Mouse (Mus musculus) subcutaneous adipose tissue, adult 2 months (tissue): Measurements from ENCODE around the gene Zfp668. TPM values are rescaled to one million over a fixed set of nuclear protein-coding genes. Genes with fewer than 3 reads are reported as not detected.

Source experiments
- polyA plus RNA-seq: library from polyadenylated mRNA; depleted of rRNA; stranded (reverse); fragments of >200 nt; gene quantifications from 2 replicates; pipeline ENCODE4 v1.2.3, GENCODE M21; 2012; ENCODE audit warnings: low replicate concordance; rRNA removed

The Zfp668 gene
- 4.4 and 8.0 TPM in 2 replicates for polyA plus RNA-seq

DNA sequence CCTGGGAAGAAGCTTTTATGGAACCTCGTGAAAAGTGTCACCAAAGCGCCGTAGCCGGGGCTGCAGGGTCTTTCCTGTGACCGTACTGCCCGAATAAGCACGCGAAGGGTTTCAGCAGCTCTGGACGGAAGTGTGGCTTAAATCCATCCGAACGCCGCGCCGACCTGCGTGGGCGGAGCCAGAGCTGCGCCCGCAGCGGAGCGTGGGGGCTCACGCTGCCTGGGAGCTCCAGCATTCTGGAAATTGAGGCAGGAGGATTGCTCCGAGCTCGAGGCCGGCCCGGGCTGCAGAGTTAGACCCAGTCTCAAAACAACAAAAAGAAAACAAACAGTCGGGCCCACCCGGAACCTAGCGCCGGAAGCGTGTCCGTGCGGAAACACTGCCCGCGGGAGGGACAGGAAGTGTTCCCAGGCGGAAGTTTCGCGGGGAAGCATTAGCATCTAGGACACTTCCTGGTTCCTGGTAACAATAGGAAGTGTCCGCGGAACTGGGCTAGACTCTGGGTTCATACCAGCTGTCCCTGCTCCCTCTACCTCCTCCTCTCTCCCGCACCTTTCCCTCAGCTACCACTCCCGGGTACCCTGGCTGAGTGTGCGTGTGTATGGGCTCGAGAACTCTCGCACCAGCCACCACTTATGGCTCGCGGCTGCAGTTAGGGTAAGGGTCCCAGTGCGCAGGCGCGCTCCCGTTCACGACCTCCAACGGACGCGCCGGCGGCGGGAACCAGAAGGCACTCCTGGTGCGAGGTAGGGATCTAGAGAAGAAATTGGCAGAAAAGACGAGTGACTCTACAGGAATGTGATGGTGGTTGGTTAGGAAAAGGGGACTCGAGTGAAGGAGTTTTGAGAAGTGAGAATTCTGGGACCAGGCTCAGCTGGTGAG lies at the start of gene Zfp668:
Gene Zfp668, minus strand, starts transcription at position 362 of the 882 bp plus-strand sequence.

DNA sequence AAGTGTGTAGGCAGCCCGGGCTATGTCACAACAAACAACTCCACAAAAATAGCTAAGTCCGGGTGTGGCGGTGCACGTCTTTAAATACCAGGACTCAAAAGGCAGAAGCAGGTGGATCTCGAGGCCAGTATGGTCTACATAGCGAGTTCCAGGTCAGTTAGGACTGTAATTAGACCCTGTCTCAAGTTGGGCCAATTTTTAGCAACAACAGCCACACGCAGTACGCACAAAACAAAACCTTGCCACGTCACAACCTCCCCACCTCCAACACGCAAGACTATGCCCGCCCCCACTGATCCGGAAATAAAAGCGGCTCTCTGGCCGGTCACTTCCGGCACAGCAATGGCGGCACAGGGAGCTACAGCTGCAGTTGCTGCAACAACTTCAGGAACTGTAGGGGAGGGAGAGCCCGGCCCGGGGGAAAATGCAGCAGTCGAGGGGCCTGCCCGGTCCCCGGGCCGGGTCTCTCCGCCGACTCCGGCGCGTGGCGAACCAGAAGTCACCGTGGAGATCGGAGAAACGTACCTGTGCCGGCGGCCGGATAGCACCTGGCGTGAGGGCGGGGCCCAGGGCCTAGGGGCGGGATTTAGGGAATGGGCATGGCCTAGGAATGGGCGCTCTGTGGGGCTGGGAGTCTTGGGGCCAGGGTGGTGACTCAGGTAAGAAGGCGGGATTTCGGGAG lies 35.7 kb upstream of the Zfp668 start, which contains the start of gene Kat8:
Gene Kat8, plus strand, starts transcription at position 327 of the 682 bp plus-strand sequence.

DNA sequence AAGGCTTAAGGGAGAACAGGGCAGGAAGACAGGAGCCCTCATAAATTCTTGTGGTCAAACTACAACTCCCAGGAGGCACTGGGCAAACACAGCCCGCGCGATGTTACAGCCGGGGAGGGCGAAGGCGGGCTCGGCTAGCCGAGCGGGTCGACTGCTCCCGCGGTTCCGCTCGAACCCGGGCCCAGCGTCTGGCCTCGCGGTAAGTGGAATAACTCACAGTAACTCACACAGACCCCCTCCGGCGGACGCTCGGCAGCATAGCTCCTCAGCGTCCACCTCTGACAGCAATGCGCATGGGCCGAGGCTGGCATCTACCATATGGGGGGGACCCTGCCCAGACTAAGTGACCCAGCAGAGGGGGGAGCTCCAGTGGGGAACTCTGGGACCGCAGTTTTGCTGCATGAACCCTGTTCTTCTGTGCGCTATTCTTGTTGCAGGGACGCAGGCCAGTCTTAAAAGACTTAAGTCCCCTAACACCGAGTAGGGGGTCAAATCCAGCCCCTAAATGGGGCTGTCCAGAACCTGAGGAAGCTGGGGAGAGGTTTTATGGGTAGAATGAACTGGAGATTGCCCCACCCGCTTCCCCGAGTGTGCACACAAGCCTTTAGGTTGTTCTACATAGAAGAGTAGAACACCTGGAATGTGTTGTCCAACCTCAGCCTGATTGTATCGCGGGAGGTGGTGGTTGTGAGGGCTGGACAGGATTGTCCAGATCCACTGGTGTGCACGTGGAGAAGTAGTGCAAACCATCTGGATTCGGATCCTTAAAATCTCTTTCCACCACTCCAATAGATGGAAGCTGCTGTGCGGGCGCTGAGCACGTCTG lies 27.6 kb upstream of the Zfp668 start, which contains the start of gene Bckdk:
Gene Bckdk, plus strand, starts transcription at position 112 of the 826 bp plus-strand sequence.

DNA sequence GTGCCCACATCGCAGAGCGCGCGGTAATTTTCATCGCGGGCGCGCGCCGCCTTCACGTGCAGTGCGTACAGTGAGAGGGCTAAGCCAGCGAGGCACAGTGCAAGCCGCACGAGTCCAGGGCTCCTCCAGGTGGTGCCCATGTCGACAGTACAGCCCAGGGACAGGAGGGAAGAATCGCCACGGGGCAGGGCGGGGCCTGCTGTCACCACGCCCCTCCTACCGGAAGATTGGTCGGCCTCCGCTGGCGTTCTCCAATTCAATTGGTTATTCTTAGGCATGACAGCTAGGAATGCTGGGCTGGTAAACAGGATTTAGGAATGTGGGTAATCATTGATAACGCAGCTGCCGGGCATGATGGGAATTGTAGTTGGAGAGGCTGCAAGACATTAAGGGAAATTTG lies 18.8 kb upstream of the Zfp668 start, which contains the start of the genes Gm21974 and Vkorc1:
Gene Gm21974, minus strand, starts transcription at position 13 of the 400 bp plus-strand sequence.
Gene Vkorc1, minus strand, starts transcription at position 176 of the 400 bp plus-strand sequence.

DNA sequence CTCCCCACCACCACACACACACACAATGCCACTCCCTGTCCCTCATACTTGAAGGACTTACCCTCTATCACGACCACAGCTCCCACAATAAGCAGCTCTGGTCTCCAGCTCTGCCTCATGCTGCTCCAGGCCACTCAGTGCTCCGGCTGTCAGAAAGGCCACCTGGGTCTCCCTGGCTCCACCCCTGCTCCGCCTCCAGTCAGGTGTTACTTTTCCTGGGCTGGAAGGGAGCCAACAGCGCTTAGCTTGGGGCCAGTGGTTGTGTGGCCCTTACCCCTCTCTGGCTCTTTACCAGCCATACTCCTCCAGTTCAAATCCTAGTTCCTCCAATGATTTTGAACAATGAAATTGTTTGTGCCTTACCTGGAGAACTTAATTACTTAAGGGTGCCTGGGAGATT lies 14.2 kb upstream of the Zfp668 start, which contains the start of gene Prss53:
Gene Prss53, minus strand, starts transcription at position 173 of the 400 bp plus-strand sequence.

DNA sequence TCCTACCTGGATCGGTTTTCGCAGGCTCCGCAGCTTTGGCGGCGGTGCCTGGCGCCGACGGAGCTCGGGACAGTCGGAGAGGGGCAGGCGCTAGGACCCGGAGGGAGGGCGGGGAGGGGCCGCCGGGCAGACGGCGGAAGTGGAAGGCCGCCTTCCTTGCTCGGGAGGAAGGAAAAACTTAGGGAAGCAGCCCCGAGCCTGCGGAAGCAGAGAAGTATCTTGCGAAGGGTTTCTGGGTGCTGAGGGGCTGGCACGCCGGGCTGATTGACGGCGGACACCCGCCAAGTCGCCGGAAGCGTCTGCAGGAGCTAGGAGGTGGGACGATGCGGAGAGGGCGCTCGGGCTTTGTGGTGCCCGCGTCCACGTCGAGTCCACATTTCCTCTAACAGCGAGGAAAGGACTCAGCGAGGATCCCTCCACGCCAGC lies 574 bp downstream of the Zfp668 start, which contains the start of gene Zfp646:
Gene Zfp646, plus strand, starts transcription at position 181 of the 426 bp plus-strand sequence.

DNA sequence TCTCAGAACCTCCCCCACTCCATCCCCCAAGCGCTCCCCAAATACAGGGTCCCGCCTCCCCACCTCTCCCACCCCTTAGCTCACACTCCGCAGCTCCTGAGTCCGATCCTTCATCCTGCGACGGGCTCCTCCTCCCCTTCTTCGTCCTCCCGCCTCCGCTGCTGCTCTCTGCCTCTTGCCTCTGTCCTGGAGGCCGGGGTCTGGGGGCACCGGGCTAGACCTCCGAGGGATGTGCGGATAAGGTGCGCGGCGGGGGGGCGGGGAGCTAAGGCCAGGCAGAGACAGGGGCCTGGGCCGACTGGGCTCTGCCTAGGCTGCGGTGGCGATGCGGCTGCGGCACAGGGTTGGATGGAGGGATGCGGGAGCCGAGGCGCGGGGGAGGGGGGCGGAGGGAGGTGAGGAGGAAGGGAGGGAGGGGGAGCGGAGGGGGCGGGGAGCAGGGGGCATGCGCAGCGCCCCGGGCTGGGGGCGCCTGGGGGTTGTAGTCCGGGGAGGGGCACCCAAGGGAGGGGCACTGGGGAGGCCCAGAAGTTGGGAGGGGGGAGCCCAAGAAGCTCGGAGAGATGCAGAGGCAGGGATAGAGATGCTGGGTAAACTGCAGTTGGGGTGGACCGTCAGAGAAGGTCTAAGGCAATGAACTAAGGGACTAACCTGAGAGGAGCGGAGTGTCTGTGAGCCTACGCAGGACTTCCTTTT lies 52.3 kb downstream of the Zfp668 start, which contains the start of the genes Stx4a and Stx1b:
Gene Stx4a, plus strand, starts transcription at position 119 of the 696 bp plus-strand sequence.
Gene Stx1b, minus strand, starts transcription at position 374 of the 696 bp plus-strand sequence.

Other genes with a start within 250 kb of the Zfp668 start
- gene Bcl7c, start 167.9 kb downstream of the Zfp668 start, polyA plus RNA-seq: 15.7 and 47.8 TPM in 2 replicates
- gene Ctf1, start 164.1 kb downstream of the Zfp668 start, polyA plus RNA-seq: 7.2 and 19.4 TPM in 2 replicates
- gene Ctf2, start 144.7 kb downstream of the Zfp668 start, polyA plus RNA-seq: 0.06 TPM in 1 of 2 replicates, not detected in the other
- 14.2 and 40.4 TPM in 2 replicates for gene Fbxl19, start 132.3 kb downstream of the Zfp668 start, polyA plus RNA-seq
- gene Orai3, start 107.0 kb downstream of the Zfp668 start, polyA plus RNA-seq: 41.3 and 59.8 TPM in 2 replicates
- gene Setd1a, start 100.2 kb downstream of the Zfp668 start, polyA plus RNA-seq: 9.2 and 15.6 TPM in 2 replicates
- gene Gm49388, start 91.2 kb downstream of the Zfp668 start, polyA plus RNA-seq: not detected in 2 replicates
- gene Hsd3b7, start 76.2 kb downstream of the Zfp668 start, polyA plus RNA-seq: 116 and 139 TPM in 2 replicates
- 93.0 and 101 TPM in 2 replicates for gene Stx4a, start 52.5 kb downstream of the Zfp668 start, polyA plus RNA-seq
- 26.2 and 31.8 TPM in 2 replicates for gene Stx1b, start 52.3 kb downstream of the Zfp668 start, polyA plus RNA-seq
- gene Zfp646, start 607 bp downstream of the Zfp668 start, polyA plus RNA-seq: 12.4 and 27.7 TPM in 2 replicates
- 3.2 and 5.8 TPM in 2 replicates for gene Prss53, start 14.1 kb upstream of the Zfp668 start, polyA plus RNA-seq
- not detected in 2 replicates for gene Gm21974, start 18.6 kb upstream of the Zfp668 start, polyA plus RNA-seq
- 258 and 271 TPM in 2 replicates for gene Vkorc1, start 18.8 kb upstream of the Zfp668 start, polyA plus RNA-seq
- gene Bckdk, start 27.3 kb upstream of the Zfp668 start, polyA plus RNA-seq: 153 and 162 TPM in 2 replicates
- gene Kat8, start 35.7 kb upstream of the Zfp668 start, polyA plus RNA-seq: 17.5 and 22.7 TPM in 2 replicates
- gene Prss8, start 53.3 kb upstream of the Zfp668 start, polyA plus RNA-seq: 0.29 and 50.1 TPM in 2 replicates
- gene Prss36, start 69.9 kb upstream of the Zfp668 start, polyA plus RNA-seq: 27.9 and 44.9 TPM in 2 replicates
- gene Fus, start 90.6 kb upstream of the Zfp668 start, polyA plus RNA-seq: 242 and 409 TPM in 2 replicates
- gene Pycard, start 117.0 kb upstream of the Zfp668 start, polyA plus RNA-seq: 16.0 and 64.4 TPM in 2 replicates
- 0.24 and 0.90 TPM in 2 replicates for gene Trim72, start 127.1 kb upstream of the Zfp668 start, polyA plus RNA-seq
- 22.6 and 22.9 TPM in 2 replicates for gene Itgam, start 185.8 kb upstream of the Zfp668 start, polyA plus RNA-seq
- 0.04 and 0.09 TPM in 2 replicates for gene Gm49368, start 185.9 kb upstream of the Zfp668 start, polyA plus RNA-seq